Mouse (Mus musculus) Patski (cell line): ENCODE results near the gene Gm5089. TPM values are rescaled to one million over a fixed set of nuclear protein-coding genes. Genes with fewer than 3 reads are reported as not detected.

ENCODE experiments used
- ATAC-seq: fragments of 100-300 bp; one replicate; pipeline ENCODE4 v1.8.0; 2021
- CTCF ChIA-PET: fragments of 350-600 bp; sonication (Branson Sonifier 250); formaldehyde crosslinking; loops from one replicate; lab custom pipeline; 2022; ENCODE audit warnings: inconsistent platforms; lab: Charles Lee
- POLR2A ChIA-PET: fragments of 350-600 bp; sonication (Branson Sonifier 250); formaldehyde crosslinking; loops from one replicate; lab custom pipeline; 2022; ENCODE audit warnings: antibody characterized with exemption, inconsistent platforms; lab: Charles Lee
- DNase-seq: peaks from one replicate; pipeline ENCODE4 v3.0.0-alpha.2; 2011; ENCODE audit warnings: low read depth, low spot score
- H3K27me3 ChIP-seq: fragments of 371-371 bp; one replicate; pipeline ENCODE4 v1.5.1; 2021
- CTCF ChIP-seq: fragments of 100-300 bp; IDR thresholded peaks from one replicate; pipeline ENCODE4 v1.5.1; 2021
- in situ Hi-C: fragments of 300-500 bp; cut with MboI; formaldehyde crosslinking; loops from 3 replicates; pipeline ENCODE4 v1.11.1; 2018; ENCODE audit warnings: low pct_unique_long_range_greater_than_20kb, mixed read lengths
- polyA plus RNA-seq: library from polyadenylated mRNA; unstranded; gene quantifications from one replicate; pipeline ENCODE4 v1.2.3, GENCODE M21; 2021

The Gm5089 gene
- not detected for polyA plus RNA-seq

DNA sequence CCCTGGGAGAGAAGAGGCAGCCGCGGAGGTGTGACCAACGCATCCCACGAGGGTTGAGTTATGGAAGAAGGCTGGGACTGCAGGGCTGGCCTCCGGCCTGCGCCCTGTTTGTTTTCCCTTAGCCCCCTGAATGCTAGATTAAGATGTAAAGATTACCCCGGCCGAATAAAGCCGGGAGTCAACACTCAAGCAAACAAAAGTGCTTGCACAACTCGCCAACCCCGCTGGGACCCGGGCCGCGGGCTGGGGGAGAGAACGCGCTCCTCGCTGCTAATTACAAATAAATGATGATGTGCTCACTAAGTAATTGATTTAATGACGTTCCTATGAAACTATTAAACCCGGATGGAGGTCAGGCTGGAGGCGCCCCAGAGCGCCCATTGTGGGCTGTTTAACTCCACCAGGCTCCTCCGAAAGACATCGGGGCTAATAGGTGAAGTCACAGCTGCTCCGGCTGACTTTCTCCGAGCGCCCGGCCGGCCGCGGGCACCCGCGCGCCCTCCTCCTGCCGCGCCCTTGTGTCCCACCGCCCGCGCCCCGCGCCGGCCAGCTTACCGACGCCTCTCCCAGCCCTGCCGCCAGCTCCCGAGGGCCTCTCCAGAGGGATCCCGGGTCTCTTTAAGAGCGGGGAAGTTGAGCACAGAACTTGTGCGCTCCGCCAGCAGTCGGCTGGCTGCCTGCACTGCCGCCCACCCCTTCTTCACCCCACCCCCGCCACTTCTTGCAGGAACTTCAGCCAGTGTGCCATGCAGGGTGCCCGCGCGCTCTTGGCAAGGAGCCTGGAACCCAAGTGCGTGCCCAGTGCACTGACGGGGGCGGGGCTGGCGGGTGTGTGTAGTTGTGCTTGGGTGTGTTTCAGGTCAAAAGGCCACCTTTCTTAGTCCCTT lies at the start of gene Gm5089:
Gene Gm5089, minus strand, starts transcription at position 620 of the 887 bp plus-strand sequence.
- H3K27me3 ChIP-seq = no peaks in the 10 kb centered on the region
- in situ Hi-C loops = loop anchor here (25.0 kb wide), 1 partner anchor 213 kb away; no protein-coding TSS in a partner anchor
- DNase-seq (no peak), ATAC-seq (no peak)
- POLR2A ChIA-PET = no interaction called here
- CTCF ChIA-PET = no interaction called here
- TF ChIP-seq CTCF = no peak

DNA sequence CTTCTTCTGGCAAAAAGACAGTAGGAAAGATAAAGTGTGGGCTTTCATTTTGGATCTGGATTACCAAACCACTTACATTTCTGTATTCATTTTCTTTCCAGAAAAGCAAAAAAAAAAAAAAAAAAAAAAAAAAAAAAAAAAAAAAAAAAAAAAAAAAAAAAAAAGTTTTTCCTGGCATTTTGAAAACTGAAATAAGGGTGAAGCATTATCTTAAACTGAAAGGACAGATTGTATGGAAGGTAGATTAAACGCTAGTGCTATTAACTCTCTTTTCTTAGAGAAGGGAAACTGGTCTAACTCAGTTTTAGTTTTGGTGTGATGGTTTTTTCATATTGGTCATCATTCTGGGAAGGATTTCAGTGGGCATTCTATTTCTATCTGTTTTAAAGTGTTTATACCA lies 41.1 kb upstream of the Gm5089 start:
- peaks cover 4% of the 10 kb centered on the region for H3K27me3 ChIP-seq
- DNase-seq (no peak), ATAC-seq (no peak)
- CTCF ChIA-PET = interaction anchor here (1.3 kb wide), 1 partner anchor 12 kb away, joined by 5 read pairs; no protein-coding TSS in a partner anchor
- in situ Hi-C loops = no loop called here
- TF ChIP-seq CTCF = no peak
- POLR2A ChIA-PET = no interaction called here

DNA sequence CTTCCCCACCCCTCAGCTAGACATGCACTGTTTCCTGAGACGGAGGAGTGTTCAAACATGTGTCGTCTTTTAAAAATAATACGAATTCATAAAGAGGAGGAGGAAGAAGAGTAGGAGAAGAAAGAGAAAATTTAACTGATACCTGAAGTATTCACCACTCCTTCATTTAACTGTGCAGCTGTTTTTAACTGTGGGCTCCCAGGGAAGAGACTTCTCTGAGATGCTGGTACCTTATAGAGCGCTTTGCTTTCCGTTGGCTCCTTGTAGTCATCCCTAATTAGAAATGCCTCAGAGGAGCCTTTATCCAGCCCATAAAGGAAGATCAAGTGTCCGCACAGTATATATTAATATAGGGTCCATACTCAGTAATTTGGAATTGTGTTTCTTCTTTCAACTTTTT lies 40.6 kb upstream of the Gm5089 start:
- in situ Hi-C loops = no loop called here
- CTCF ChIA-PET = no interaction called here
- POLR2A ChIA-PET = no interaction called here
- ATAC-seq (no peak), DNase-seq (no peak)
- TF ChIP-seq CTCF = no peak
- peaks cover 4% of the 10 kb centered on the region for H3K27me3 ChIP-seq

DNA sequence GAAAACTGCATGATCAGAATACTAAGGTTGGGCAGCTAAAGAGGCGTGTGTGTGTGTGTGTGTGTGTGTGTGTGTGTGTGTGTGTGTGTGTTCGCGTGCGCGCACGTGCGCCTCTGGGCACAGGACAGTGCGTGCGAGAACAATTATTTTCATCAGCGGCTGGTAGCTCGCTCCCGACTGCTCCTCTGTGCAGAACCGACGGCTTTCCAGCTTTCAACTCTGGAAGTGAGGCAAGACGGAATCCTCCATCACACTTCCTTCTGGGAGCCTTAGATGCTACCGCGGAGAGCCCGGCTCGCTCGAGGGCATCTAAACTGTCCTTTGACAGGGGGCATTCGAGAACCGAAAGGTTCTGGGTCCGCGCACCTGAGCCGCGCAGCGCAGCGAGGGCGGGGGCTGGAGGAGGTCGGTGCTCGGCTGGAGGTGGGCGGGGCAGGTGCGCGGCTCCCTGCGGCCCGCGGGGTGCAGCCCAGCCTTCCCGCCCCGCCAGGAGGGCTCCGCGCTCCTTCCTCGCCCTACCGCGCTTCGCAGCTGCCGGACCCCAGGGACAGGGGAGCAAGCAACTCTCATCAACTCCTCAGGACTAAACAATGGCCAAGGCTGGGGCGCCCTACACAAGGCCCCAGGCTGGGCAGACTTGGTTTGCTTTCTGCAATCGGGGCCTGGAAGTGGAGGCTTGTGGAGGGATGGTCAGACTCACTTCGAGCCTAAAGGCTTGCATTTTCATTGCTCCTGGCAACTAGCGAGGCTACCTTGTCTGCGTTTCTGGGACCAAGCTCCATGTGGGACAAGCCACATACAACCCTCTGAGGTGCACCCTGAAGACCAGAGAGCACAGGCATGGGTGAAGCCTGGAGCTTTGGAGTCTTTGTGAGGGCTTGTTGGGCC lies 39.8 kb upstream of the Gm5089 start, which contains the start of gene Gm10837:
Gene Gm10837, plus strand, starts transcription at position 146 of the 888 bp plus-strand sequence.
- no peak for ATAC-seq
- DNase-seq = no peak
- TF ChIP-seq CTCF = no peak
- CTCF ChIA-PET = interaction anchor here (1.2 kb wide), 1 partner anchor 10 kb away, joined by 3 read pairs; no protein-coding TSS in a partner anchor
- in situ Hi-C loops = no loop called here
- peaks cover 4% of the 10 kb centered on the region for H3K27me3 ChIP-seq
- POLR2A ChIA-PET = interaction anchor here (1.1 kb wide), 1 partner anchor 43 kb away, joined by 3 read pairs; no protein-coding TSS in a partner anchor

DNA sequence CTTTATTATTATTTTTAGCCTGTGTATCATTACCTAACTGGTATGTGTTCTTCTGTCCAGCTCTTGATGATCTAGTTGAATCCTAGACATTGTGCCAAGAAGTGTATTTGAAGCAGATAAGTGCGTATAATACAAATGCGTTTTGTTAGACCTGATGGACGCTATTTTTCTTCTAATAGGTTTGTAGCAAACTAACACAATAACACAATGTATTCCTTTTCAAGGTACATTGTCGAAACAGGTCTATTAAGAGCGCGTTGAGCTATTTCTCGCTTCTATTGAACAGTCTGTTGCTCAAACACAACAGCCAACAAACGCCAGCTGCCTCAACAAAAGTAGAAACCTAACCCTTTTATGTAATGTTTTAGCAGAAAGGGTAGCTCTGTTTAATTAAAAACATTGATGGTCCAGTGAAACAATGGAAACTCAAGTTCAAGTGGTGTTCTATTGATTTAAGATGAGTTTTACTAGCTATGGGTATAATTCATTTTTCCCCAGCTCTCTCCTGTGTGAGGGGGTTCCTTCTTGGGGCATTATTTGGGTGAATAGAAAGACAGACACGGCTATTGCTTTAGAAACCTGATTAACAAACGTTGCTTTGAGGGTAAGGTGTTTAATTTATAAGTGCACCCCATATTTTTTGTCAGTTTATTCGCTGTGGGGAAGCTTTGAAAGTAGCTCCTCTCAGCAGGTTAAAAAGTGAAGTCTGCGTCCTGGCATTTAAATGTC lies 38.9 kb upstream of the Gm5089 start:
- no peak for TF ChIP-seq CTCF

DNA sequence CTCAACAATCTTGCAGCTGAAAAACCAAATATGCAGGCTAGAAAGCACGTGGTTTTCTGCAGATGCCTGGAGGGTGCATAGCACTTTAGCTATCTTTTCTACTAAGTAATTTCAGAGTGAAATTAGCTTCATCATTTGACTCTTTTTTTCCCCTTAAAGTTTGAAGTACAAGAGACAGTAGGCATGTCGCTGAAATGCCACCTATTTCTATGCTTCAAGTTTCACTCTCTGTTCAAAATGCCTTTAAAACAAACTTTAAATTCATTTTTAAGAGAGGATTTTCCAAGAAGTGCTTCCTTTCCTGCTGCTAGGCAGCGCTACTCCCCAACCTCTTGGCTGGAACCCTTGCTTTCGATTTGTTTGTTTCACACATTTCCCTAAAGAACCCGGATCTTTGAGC lies 38.1 kb upstream of the Gm5089 start:
- H3K27me3 ChIP-seq = peaks cover 4% of the 10 kb centered on the region
- no peak for TF ChIP-seq CTCF
- POLR2A ChIA-PET = interaction anchor here (0.8 kb wide), 1 partner anchor 11 kb away, joined by 3 read pairs; no protein-coding TSS in a partner anchor
- in situ Hi-C loops = no loop called here
- no peak for ATAC-seq
- DNase-seq = no peak
- CTCF ChIA-PET = interaction anchor here (0.9 to 1.2 kb wide), 2 partner anchors 9 to 57 kb away, joined by 3 read pairs; no protein-coding TSS in a partner anchor

More for the DNA sequence above, 38.9 kb upstream of the Gm5089 start:
- DNase-seq (no peak), ATAC-seq (no peak)
- ChIA-PET CTCF (interaction anchor here (1.2 kb wide), 1 partner anchor 10 kb away, joined by 3 read pairs; no protein-coding TSS in a partner anchor), POLR2A (interaction anchor here (1.1 kb wide), 1 partner anchor 44 kb away, joined by 3 read pairs; no protein-coding TSS in a partner anchor)
- in situ Hi-C loops = no loop called here
- peaks cover 4% of the 10 kb centered on the region for H3K27me3 ChIP-seq

DNA sequence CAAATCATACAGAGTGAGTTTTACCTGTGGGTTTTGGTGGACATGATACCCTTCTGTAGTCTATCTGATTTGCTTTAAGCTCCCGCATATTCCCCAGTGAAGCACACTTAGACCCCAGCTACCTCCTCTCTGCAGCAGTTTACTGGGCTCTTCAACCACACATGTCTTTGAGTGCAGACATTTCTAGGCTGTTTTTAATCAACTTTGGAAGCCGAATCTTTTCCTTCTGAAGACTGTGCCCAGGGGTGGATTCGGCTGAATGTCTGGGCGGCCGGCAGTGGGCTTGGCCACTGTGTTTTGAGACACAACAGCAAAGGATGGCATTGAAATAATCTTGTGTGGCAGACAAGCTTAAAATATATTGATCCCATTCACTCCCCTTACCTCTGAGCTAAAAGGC lies 36.5 kb upstream of the Gm5089 start:
- in situ Hi-C loops = no loop called here
- POLR2A ChIA-PET = interaction anchor here (0.7 kb wide), 1 partner anchor 118 kb away, joined by 3 read pairs; no protein-coding TSS in a partner anchor
- peaks cover 1% of the 10 kb centered on the region for H3K27me3 ChIP-seq
- CTCF ChIA-PET = no interaction called here
- ATAC-seq (no peak), DNase-seq (no peak)
- TF ChIP-seq CTCF = no peak

DNA sequence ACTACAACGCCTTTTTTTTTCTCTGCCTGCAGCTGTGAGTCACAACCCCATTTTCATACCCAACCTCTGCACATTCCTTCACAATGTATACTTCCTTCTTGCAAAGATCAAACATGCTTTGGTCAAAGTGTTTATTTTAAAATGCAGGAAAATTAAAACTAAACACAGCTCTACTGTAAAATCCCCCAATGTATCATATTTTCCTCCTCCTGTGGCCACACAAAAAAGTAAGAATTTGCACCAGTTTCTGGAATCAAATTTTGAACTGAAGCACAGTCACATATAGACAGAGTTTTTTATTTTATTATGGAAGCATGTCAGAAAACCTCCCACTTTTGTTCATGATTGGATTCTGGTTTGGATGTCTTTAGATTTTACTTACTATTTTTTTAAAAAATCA lies 35.7 kb upstream of the Gm5089 start:
- no peak for TF ChIP-seq CTCF
- CTCF ChIA-PET = no interaction called here
- POLR2A ChIA-PET = interaction anchor here (0.8 kb wide), 1 partner anchor 14 kb away, joined by 3 read pairs; no protein-coding TSS in a partner anchor
- DNase-seq (no peak), ATAC-seq (no peak)
- no peaks in the 10 kb centered on the region for H3K27me3 ChIP-seq
- in situ Hi-C loops = no loop called here

DNA sequence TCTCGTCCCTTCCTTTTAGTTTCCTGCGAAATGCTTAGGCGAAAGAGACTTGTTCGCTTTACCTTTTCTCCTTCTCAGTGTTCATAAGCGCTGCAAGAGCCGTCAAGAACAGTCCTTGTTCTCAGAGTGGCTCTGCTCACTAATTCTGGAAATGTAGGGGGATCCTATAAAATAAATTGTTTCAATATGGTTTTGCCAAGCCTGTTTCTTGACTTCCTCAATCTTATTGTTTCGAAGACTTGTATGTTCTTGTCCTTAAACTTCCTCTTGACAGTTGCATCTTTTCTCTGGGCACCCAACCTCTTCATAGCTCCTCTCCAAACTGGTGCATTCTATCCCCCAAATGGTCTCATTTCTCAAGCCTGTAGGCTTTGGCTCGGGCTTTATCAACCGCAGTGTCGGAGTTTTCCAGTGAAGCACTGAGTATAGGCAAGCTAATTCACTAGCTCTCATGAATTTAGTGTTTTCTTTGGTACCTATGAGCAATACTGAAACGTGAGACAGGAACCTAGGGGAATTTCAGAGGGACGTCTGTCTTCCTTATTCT lies 34.8 kb upstream of the Gm5089 start:
- no peak for DNase-seq
- POLR2A ChIA-PET = interaction anchor here (0.5 kb wide), 1 partner anchor 14 kb away, joined by 4 read pairs; no protein-coding TSS in a partner anchor

More for the DNA sequence above, 34.8 kb upstream of the Gm5089 start:
- ATAC-seq = no peak
- CTCF ChIA-PET = no interaction called here
- TF ChIP-seq CTCF = no peak
- no peaks in the 10 kb centered on the region for H3K27me3 ChIP-seq
- in situ Hi-C loops = no loop called here
